Mouse (Mus musculus) limb, embryonic 13.5 days (tissue): ENCODE measurements at regions not wholly inside any gene's neighbourhood (a gene's known extent, or its start where the extent isn't known, plus 50 kb on each side); places are given as distances from the start of the nearest gene placed in this dataset.

ENCODE experiments used
- ATAC-seq: fragments of 200-750 bp; cut with Nextera tagmentation; 2 replicates; pipeline ENCODE4 v1.8.0; 2017; ENCODE audit warnings: low read depth, moderate number of reproducible peaks, moderate TSS enrichment; ENCODE audit not compliant: low FRiP score
- H3K27ac ChIP-seq: fragments of 300-500 bp; sonication (generic); 2 replicates; pipeline ENCODE4 v1.5.1; 2015; ENCODE audit warnings: inconsistent platforms, mild to moderate bottlenecking, moderate library complexity
- H3K27me3 ChIP-seq: fragments of 300-500 bp; sonication (generic); 2 replicates; pipeline ENCODE4 v1.6.1; 2015; ENCODE audit warnings: mild to moderate bottlenecking, inconsistent platforms
- H3K36me3 ChIP-seq: fragments of 300-500 bp; sonication (generic); 2 replicates; pipeline ENCODE4 v1.6.1; 2015; ENCODE audit warnings: inconsistent platforms, mild to moderate bottlenecking, moderate library complexity
- H3K4me1 ChIP-seq: fragments of 300-500 bp; sonication (generic); 2 replicates; pipeline ENCODE4 v1.6.1; 2015; ENCODE audit warnings: inconsistent platforms
- H3K4me2 ChIP-seq: fragments of 300-500 bp; sonication (generic); replicated peaks from 2 replicates; pipeline ENCODE4 v1.6.1; 2015; ENCODE audit warnings: inconsistent platforms, mild to moderate bottlenecking, moderate library complexity
- H3K4me3 ChIP-seq: fragments of 300-500 bp; sonication (generic); 2 replicates; pipeline ENCODE4 v1.5.1; 2015; ENCODE audit warnings: moderate library complexity, mild to moderate bottlenecking, inconsistent platforms
- H3K9ac ChIP-seq: fragments of 300-500 bp; sonication (generic); 2 replicates; pipeline ENCODE4 v1.6.1; 2015; ENCODE audit warnings: mild to moderate bottlenecking, inconsistent platforms
- H3K9me3 ChIP-seq: fragments of 300-500 bp; sonication (generic); 2 replicates; pipeline ENCODE4 v1.6.1; 2016; ENCODE audit warnings: inconsistent platforms
- WGBS: fragments of 180-500 bp; shearing (Covaris S2); methylation state at CpG from one replicate; pipeline ENCODE4 v1.1.7; 2015; 5-methylcytosine and 5-hydroxymethylcytosine counted together

DNA sequence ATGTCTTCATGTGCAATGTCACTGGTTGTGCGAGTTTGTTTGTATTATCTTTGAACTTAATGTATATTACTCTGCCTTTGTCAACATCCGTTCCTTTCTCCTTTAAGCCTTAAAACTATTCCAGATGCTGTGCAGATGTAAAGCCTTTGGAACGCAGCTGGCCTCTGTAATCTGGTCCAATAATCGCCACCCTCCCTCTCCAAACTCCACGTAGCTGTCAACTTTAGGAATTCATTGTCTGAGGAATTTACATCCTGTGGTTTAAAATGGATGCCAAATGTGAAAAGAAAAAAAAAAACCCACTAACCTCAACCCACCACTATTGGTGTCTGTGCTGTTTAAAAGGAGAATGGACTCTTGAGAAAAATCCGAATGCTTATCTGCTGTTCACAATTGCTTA lies 70.8 kb upstream of the Rnd3 start:
- Histone ChIP-seq H3K9ac (no peak overlapping the region), H3K4me2 (0 out of 2 replicates have a peak overlapping the region, but pooled peaks have one; percentile 1), H3K27ac (peak overlapping the region; percentile 58), H3K27me3 (no peaks in the 10 kb centered on the region), H3K9me3 (no peaks in the 10 kb centered on the region), H3K4me3 (no peak overlapping the region), H3K4me1 (peaks cover 24% of the 10 kb centered on the region), H3K36me3 (no peaks in the 10 kb centered on the region)
- peak; percentile 48; the same call in 1 of the 2 replicates for ATAC-seq
- WGBS, result 8% methylated on average over 6 of the region's 6 CpGs

DNA sequence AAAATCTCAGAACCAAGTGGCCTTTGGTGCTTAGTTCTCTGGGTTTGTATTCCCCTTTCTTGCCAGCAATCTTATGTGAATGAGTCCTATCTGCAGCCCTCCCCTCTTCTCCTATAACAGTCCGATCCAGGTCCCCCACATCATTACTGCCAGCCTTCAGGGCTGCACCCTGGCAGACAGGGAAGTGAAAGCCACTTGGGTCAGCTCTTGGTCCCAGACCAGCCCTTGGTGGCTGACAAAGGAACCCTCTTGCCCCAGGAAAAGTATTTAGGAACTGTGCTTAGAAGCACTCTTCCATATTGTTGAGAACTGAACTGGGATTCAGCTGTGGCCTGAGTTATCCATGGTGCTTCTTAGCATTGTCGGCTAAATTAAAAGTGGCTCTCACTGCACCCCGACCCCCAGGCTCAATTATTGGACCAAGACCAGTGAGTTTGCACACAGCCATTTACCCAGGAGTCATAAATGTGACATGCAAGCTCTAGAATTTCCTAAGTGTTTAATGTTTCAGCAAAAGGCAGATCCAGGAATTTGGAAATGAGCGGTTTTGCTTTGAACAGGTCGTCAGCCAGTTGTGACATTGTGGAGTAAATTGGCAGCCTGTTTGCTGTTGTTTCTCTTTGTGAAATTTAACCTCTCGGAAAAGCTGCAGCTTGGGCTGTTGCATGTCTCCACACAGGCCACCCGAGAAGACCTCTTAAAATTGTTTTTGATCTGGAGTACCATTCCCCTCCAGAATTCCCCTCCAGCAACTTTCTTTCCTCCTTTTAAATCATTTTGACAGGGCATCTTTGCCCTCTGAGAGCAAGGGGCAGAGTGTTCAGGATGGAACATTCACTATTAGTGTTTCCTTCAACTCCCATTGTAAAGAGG lies 58.5 kb upstream of the Rnd3 start:
- no peak overlapping the region for H3K4me3 ChIP-seq
- H3K27me3 ChIP-seq, result 0 out of 2 replicates have a peak, but pooled peaks cover 2% of the 10 kb centered on the region
- H3K4me2 ChIP-seq, result peak overlapping the region; percentile 14; the same call in 1 of the 2 replicates
- H3K27ac ChIP-seq, result no peak overlapping the region
- no peaks in the 10 kb centered on the region for H3K9me3 ChIP-seq
- no peak overlapping the region for H3K9ac ChIP-seq
- WGBS, result 17% methylated on average over 7 of the region's 7 CpGs
- peaks cover 16% of the 10 kb centered on the region for H3K4me1 ChIP-seq
- no peaks in the 10 kb centered on the region for H3K36me3 ChIP-seq
- ATAC-seq, result no peak

DNA sequence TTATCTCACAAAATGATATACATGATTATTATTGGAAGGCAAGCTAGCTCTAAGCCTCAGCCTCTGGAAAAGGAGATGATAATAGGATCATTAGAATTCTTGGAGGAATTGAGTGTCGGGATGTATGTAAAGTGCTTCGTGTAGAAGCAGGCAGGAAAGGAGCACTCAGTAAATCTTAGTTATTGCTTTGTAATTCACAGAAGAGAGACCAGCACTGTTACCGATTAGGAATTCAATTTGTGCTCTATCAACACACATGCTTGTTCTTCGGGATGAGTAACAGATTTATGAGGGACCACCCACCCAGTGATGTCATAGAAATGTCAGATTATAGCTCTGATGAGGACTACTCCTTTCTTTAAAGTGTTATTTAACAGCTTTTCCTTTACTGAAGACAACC lies 57.4 kb upstream of the Rnd3 start:
- Histone ChIP-seq H3K4me2 (no peak overlapping the region), H3K36me3 (no peaks in the 10 kb centered on the region), H3K27ac (no peak overlapping the region), H3K9ac (no peak overlapping the region), H3K4me3 (no peak overlapping the region), H3K9me3 (no peaks in the 10 kb centered on the region), H3K4me1 (peaks cover 16% of the 10 kb centered on the region), H3K27me3 (0 out of 2 replicates have a peak, but pooled peaks cover 2% of the 10 kb centered on the region)
- 9% methylated on average over 4 of the region's 4 CpGs for WGBS
- ATAC-seq, result no peak
